Mouse (Mus musculus) intestine, embryonic 16.5 days (tissue): ENCODE measurements around the gene Casp8ap2. TPM values are rescaled to one million over a fixed set of nuclear protein-coding genes. Genes with fewer than 3 reads are reported as not detected.

Experiments
- ATAC-seq: fragments of 200-750 bp; cut with Nextera tagmentation; 2 replicates; pipeline ENCODE4 v1.8.0; 2017; ENCODE audit warnings: moderate TSS enrichment, moderate library complexity
- H3K27ac ChIP-seq: fragments of 300-500 bp; sonication (generic); 2 replicates; pipeline ENCODE4 v1.5.1; 2014; ENCODE audit warnings: mild to moderate bottlenecking, low read length
- H3K27me3 ChIP-seq: fragments of 300-500 bp; sonication (generic); replicated peaks from 2 replicates; pipeline ENCODE4 v1.6.1; 2014; ENCODE audit warnings: low read length, control low read depth, mixed read lengths; ENCODE audit not compliant: control insufficient read depth, insufficient read depth
- H3K36me3 ChIP-seq: fragments of 300-500 bp; sonication (generic); 2 replicates; pipeline ENCODE4 v1.6.1; 2014; ENCODE audit warnings: low read length, control low read depth; ENCODE audit not compliant: control insufficient read depth, insufficient read depth
- H3K4me1 ChIP-seq: fragments of 300-500 bp; sonication (generic); 2 replicates; pipeline ENCODE4 v1.6.1; 2014; ENCODE audit warnings: low read length, control low read depth, mixed read lengths; ENCODE audit not compliant: control insufficient read depth, insufficient read depth
- H3K4me2 ChIP-seq: fragments of 300-500 bp; sonication (generic); 2 replicates; pipeline ENCODE4 v1.6.1; 2014; ENCODE audit warnings: low read depth, low read length, control low read depth
- H3K4me3 ChIP-seq: fragments of 300-500 bp; sonication (generic); 2 replicates; pipeline ENCODE4 v1.5.1; 2014; ENCODE audit warnings: mild to moderate bottlenecking, low read length
- H3K9ac ChIP-seq: fragments of 300-500 bp; sonication (generic); 2 replicates; pipeline ENCODE4 v1.6.1; 2014; ENCODE audit warnings: low read depth, low read length
- H3K9me3 ChIP-seq: fragments of 300-500 bp; sonication (generic); 2 replicates; pipeline ENCODE4 v1.6.1; 2016; ENCODE audit warnings: low read length, control low read depth; ENCODE audit not compliant: control insufficient read depth
- WGBS: fragments of 180-500 bp; shearing (Covaris S2); extraction: QIAGEN DNeasy Blood & Tissue Kit; methylation state at CpG from one replicate; pipeline ENCODE4 v1.1.7; 2014; 5-methylcytosine and 5-hydroxymethylcytosine counted together
- polyA plus RNA-seq: library from polyadenylated mRNA; unstranded; fragments of >200 nt; fragmentation: Nextera tagmentation; extraction: Ambion mirVana; gene quantifications from 2 replicates; pipeline ENCODE4 v1.2.1, GENCODE M21; 2015

Casp8ap2 gene
- polyA plus RNA-seq, 1 experiment from 2014 or later = 37.3 TPM

- Histone ChIP-seq H3K27ac (no peak overlapping the region), H3K27me3 (no peaks in the 10 kb centered on the region), H3K9ac (no peak overlapping the region), H3K9me3 (no peaks in the 10 kb centered on the region), H3K36me3 (no peaks in the 10 kb centered on the region), H3K4me2 (no peak overlapping the region), H3K4me3 (no peak overlapping the region), H3K4me1 (no peaks in the 10 kb centered on the region)
- 75% methylated on average over 8 of the region's 8 CpGs for WGBS
- ATAC-seq = no peak
Observed at GRCm38 (mm10) chr4:32579850-32580249, 35.4 kb upstream of the Casp8ap2 start.

GRCm38 (mm10) chr4:32584181-32584580 lies 31.1 kb upstream of the Casp8ap2 start:
- H3K4me2 ChIP-seq = no peak overlapping the region
- no peak overlapping the region for H3K4me3 ChIP-seq
- H3K27ac ChIP-seq = no peak overlapping the region
- H3K36me3 ChIP-seq = no peaks in the 10 kb centered on the region
- no peaks in the 10 kb centered on the region for H3K9me3 ChIP-seq
- no peaks in the 10 kb centered on the region for H3K27me3 ChIP-seq
- no peak overlapping the region for H3K9ac ChIP-seq
- H3K4me1 ChIP-seq = no peaks in the 10 kb centered on the region
- ATAC-seq = no peak
- WGBS = 64% methylated on average over 6 of the region's 6 CpGs

GRCm38 (mm10) chr4:32586596-32586995 lies 28.7 kb upstream of the Casp8ap2 start:
- Histone ChIP-seq H3K9me3 (no peaks in the 10 kb centered on the region), H3K4me2 (no peak overlapping the region), H3K27ac (no peak overlapping the region), H3K4me3 (no peak overlapping the region), H3K4me1 (no peaks in the 10 kb centered on the region), H3K9ac (no peak overlapping the region), H3K27me3 (no peaks in the 10 kb centered on the region), H3K36me3 (no peaks in the 10 kb centered on the region)
- ATAC-seq = no peak
- WGBS = 8% methylated on average over 9 of the region's 9 CpGs

GRCm38 (mm10) chr4:32587543-32587942 lies 27.7 kb upstream of the Casp8ap2 start:
- Histone ChIP-seq H3K9me3 (no peaks in the 10 kb centered on the region), H3K9ac (no peak overlapping the region), H3K27ac (no peak overlapping the region), H3K4me1 (no peaks in the 10 kb centered on the region), H3K36me3 (no peaks in the 10 kb centered on the region), H3K4me3 (no peak overlapping the region), H3K27me3 (no peaks in the 10 kb centered on the region), H3K4me2 (no peak overlapping the region)
- no peak for ATAC-seq
- 85% methylated on average over 5 of the region's 5 CpGs for WGBS

- no peaks in the 10 kb centered on the region for H3K36me3 ChIP-seq
- WGBS = 86% methylated on average over 6 of the region's 6 CpGs
- no peak overlapping the region for H3K27ac ChIP-seq
- no peak overlapping the region for H3K9ac ChIP-seq
- H3K4me2 ChIP-seq = no peak overlapping the region
- ATAC-seq = no peak
- H3K27me3 ChIP-seq = no peaks in the 10 kb centered on the region
- H3K4me1 ChIP-seq = no peaks in the 10 kb centered on the region
- H3K4me3 ChIP-seq = no peak overlapping the region
- no peaks in the 10 kb centered on the region for H3K9me3 ChIP-seq
Observed at GRCm38 (mm10) chr4:32588237-32588636, 27.0 kb upstream of the Casp8ap2 start.

GRCm38 (mm10) chr4:32601135-32601534 lies 14.1 kb upstream of the Casp8ap2 start:
- Histone ChIP-seq H3K4me2 (no peak overlapping the region), H3K27me3 (no peaks in the 10 kb centered on the region), H3K9me3 (no peaks in the 10 kb centered on the region), H3K4me3 (no peak overlapping the region), H3K27ac (no peak overlapping the region), H3K36me3 (no peaks in the 10 kb centered on the region), H3K9ac (no peak overlapping the region), H3K4me1 (no peaks in the 10 kb centered on the region)
- no peak for ATAC-seq
- 20% methylated on average over 12 of the region's 12 CpGs for WGBS

- H3K4me3 ChIP-seq = no peak within 1 kb of the TSS
- WGBS = 64% methylated on average over 3 of the region's 3 CpGs
- no peak within 1 kb of the TSS for H3K27ac ChIP-seq
- H3K36me3 ChIP-seq = no peaks in the 10 kb centered on the region
- no peak for ATAC-seq
- H3K4me1 ChIP-seq = no peaks in the 10 kb centered on the region
- no peak within 1 kb of the TSS for H3K4me2 ChIP-seq
- no peaks in the 10 kb centered on the region for H3K27me3 ChIP-seq
- H3K9ac ChIP-seq = no peak within 1 kb of the TSS
- no peaks in the 10 kb centered on the region for H3K9me3 ChIP-seq
Observed at GRCm38 (mm10) chr4:32602660-32603059, 12.6 kb upstream of the Casp8ap2 start, which contains the start of gene Gja10. Gene Gja10, minus strand, starts transcription at chr4:32602760.

GRCm38 (mm10) chr4:32621637-32622036 lies 6.4 kb downstream of the Casp8ap2 start:
- Histone ChIP-seq H3K36me3 (no peaks in the 10 kb centered on the region), H3K4me1 (peaks cover 3% of the 10 kb centered on the region; the same call in 1 of the 2 replicates), H3K27me3 (no peaks in the 10 kb centered on the region), H3K9ac (no peak overlapping the region), H3K4me3 (no peak overlapping the region), H3K9me3 (no peaks in the 10 kb centered on the region), H3K4me2 (no peak overlapping the region), H3K27ac (no peak overlapping the region)
- no peak for ATAC-seq

GRCm38 (mm10) chr4:32651669-32652068 lies 36.4 kb downstream of the Casp8ap2 start:
- H3K4me3 ChIP-seq = no peak overlapping the region
- H3K27me3 ChIP-seq = no peaks in the 10 kb centered on the region
- H3K4me2 ChIP-seq = no peak overlapping the region
- H3K4me1 ChIP-seq = no peaks in the 10 kb centered on the region
- H3K9ac ChIP-seq = no peak overlapping the region
- 58% methylated on average over 5 of the region's 5 CpGs for WGBS
- ATAC-seq = no peak
- peaks cover 8% of the 10 kb centered on the region; the same call in 1 of the 2 replicates for H3K36me3 ChIP-seq
- H3K27ac ChIP-seq = no peak overlapping the region
- H3K9me3 ChIP-seq = no peaks in the 10 kb centered on the region
